Mouse (Mus musculus) naive thymus-derived CD4-positive, alpha-beta T cell, adult 2 months (primary cell): ENCODE measurements at regions not wholly inside any gene's neighbourhood (a gene's known extent, or its start where the extent isn't known, plus 50 kb on each side); places are given as distances from the start of the nearest gene placed in this dataset.
A peak's percentile ranks its signal among the peaks of the same experiment; 100 is the strongest.
"Not testable (repeated sequence)": the region's sequence is repeated elsewhere in the genome, so short reads cannot be mapped to it uniquely, and the experiment has no call there.

Experiments used
- DNase-seq: peaks from one replicate; pipeline ENCODE4 v3.0.0-alpha.2; 2011; ENCODE audit warnings: low read depth

- no peak for DNase-seq
These were observed 168.5 kb upstream of the Cdkn3 start for GRCm38 (mm10) chr14:46591753-46592359.

- no peak for DNase-seq
These were observed 169.1 kb upstream of the Cdkn3 start for GRCm38 (mm10) chr14:46591211-46591610.

- DNase-seq, result no peak
These were observed 174.2 kb upstream of the Cdkn3 start for GRCm38 (mm10) chr14:46586093-46586492.

GRCm38 (mm10) chr14:46578051-46579000 is 182.0 kb upstream of the Cdkn3 start:
- DNase-seq, result peak; percentile 16

GRCm38 (mm10) chr14:46575889-46576288 is 184.5 kb upstream of the Cdkn3 start:
- no peak for DNase-seq

- no peak for DNase-seq
These were observed 184.9 kb upstream of the Cdkn3 start for GRCm38 (mm10) chr14:46575414-46575813.

- no peak for DNase-seq
These were observed 182.9 kb upstream of the Bmp4 start for GRCm38 (mm10) chr14:46573401-46573800.

- DNase-seq, result not testable (repeated sequence)
These were observed 182.5 kb upstream of the Bmp4 start for GRCm38 (mm10) chr14:46572972-46573371.

GRCm38 (mm10) chr14:46571841-46572240 is 181.4 kb upstream of the Bmp4 start:
- DNase-seq, result no peak

- DNase-seq, result no peak
These were observed 178.8 kb upstream of the Bmp4 start for GRCm38 (mm10) chr14:46569273-46569672.

- DNase-seq, result no peak
These were observed 176.9 kb upstream of the Bmp4 start for GRCm38 (mm10) chr14:46567411-46567780.

- no peak for DNase-seq
These were observed 176.4 kb upstream of the Bmp4 start for GRCm38 (mm10) chr14:46566681-46567410.

GRCm38 (mm10) chr14:46564998-46565397 is 174.5 kb upstream of the Bmp4 start:
- no peak for DNase-seq

- DNase-seq, result no peak
These were observed 171.5 kb upstream of the Bmp4 start for GRCm38 (mm10) chr14:46562016-46562415.

GRCm38 (mm10) chr14:46553239-46553638 is 162.8 kb upstream of the Bmp4 start:
- DNase-seq, result no peak

- no peak for DNase-seq
These were observed 155.7 kb upstream of the Bmp4 start for GRCm38 (mm10) chr14:46546146-46546545.

GRCm38 (mm10) chr14:46539466-46540187 is 149.2 kb upstream of the Bmp4 start:
- DNase-seq, result no peak

GRCm38 (mm10) chr14:46536002-46536762 is 145.7 kb upstream of the Bmp4 start:
- DNase-seq, result no peak

- no peak for DNase-seq
These were observed 142.2 kb upstream of the Bmp4 start for GRCm38 (mm10) chr14:46532697-46533096.

- DNase-seq, result no peak
These were observed 140.0 kb upstream of the Bmp4 start for GRCm38 (mm10) chr14:46530452-46530851.

- DNase-seq, result no peak
These were observed 138.7 kb upstream of the Bmp4 start for GRCm38 (mm10) chr14:46529086-46529715.
